Comparison of ENCODE assay signal across 8 mouse cellular contexts in genomic region chr12:5142776-5143175, GRCm38 (mm10).
DNase-seq lines count a peak whose midpoint lies in the region; TF ChIP-seq lines count a peak whose summit lies in the region.
"Had no signal": no experiment of that assay in that cellular context is flagged by ENCODE, and none has a peak within 500 bp of the region (broad histone marks: within the 10 kb centered on the region; RNA-seq: fewer than 3 reads in every experiment).

No protein-coding gene starts in this region.

- H3K4me1 ChIP-seq in midbrain, embryonic 10.5 days, result peaks cover 31% of the 10 kb centered on the region
- H3K4me1 ChIP-seq in small intestine, adult 2 months (ENCODE audit: control insufficient read depth, insufficient read depth, insufficient read length, low read length), result no peaks in the 10 kb centered on the region

- H3K27me3 ChIP-seq in midbrain, embryonic 10.5 days (ENCODE audit: low read depth, poor library complexity, severe bottlenecking), result no peaks in the 10 kb centered on the region
- no peaks in the 10 kb centered on the region for H3K27me3 ChIP-seq in small intestine, adult 2 months (ENCODE audit: control insufficient read depth, insufficient read depth, low read length)

- DNase-seq in adrenal gland, adult (ENCODE audit: inconsistent age in 2 of 2, low spot score in 1 of 2), result peak; percentile 86 to 96
- DNase-seq in cerebellum, postnatal 10 days, result peak; percentile 93 to 96
- DNase-seq in frontal cortex, postnatal 14 days (ENCODE audit: low spot score in 2 of 2), result peak; percentile 78 to 86
- DNase-seq in induced T-regulatory cell, adult 2 months (ENCODE audit: low read depth), result peak; percentile 3
- DNase-seq in left cerebral cortex, adult 2 months (ENCODE audit: extremely low spot score in 1 of 2, low spot score in 2 of 2), result peak; percentile 83 to 87
- DNase-seq in midbrain, embryonic 10.5 days (ENCODE audit: low spot score), result peak; percentile 85

- 3% methylated on average over 3 of the region's 3 CpGs for WGBS in midbrain, embryonic 10.5 days
- WGBS in small intestine, adult 2 months, result 17% methylated on average over 3 of the region's 3 CpGs

- no peaks in the 10 kb centered on the region for H3K9me3 ChIP-seq in midbrain, embryonic 10.5 days (replicated peaks)

- H3K4me3 ChIP-seq in left cerebral cortex, adult 2 months, result no peak overlapping the region
- no peak overlapping the region for H3K4me3 ChIP-seq in midbrain, embryonic 10.5 days
- H3K4me3 ChIP-seq in small intestine, adult 2 months (ENCODE audit: low read depth, low read length), result no peak overlapping the region

- intact Hi-C loops in left cerebral cortex, adult 2 months (cut with DNase I), result loop anchor here (5.0 kb wide), 3 partner anchors 215 to 310 kb away; partner anchors contain the start of gene Klhl29

- TF ChIP-seq POLR2A in small intestine, adult 2 months (IDR thresholded peaks at IDR 0.05; ENCODE audit: low read depth, low read length), result no peak

- H3K36me3 ChIP-seq in midbrain, embryonic 10.5 days, result no peaks in the 10 kb centered on the region
- no peaks in the 10 kb centered on the region for H3K36me3 ChIP-seq in small intestine, adult 2 months (ENCODE audit: control insufficient read depth, insufficient read depth, low read length)

- H3K27ac ChIP-seq in left cerebral cortex, adult 2 months, result peak overlapping the region; percentile 6; the same call in 1 of the 2 replicates
- no peak overlapping the region for H3K27ac ChIP-seq in midbrain, embryonic 10.5 days (replicated peaks)
- H3K27ac ChIP-seq in small intestine, adult 2 months (ENCODE audit: insufficient read depth, low read depth, low read length), result no peak overlapping the region
- H3K27ac ChIP-seq: macrophage had no signal

- peak; percentile 91 for TF ChIP-seq CTCF in left cerebral cortex, adult 2 months (IDR thresholded peaks at IDR 0.05)
- peak; percentile 58; the same call in 1 of the 2 replicates for TF ChIP-seq CTCF in small intestine, adult 2 months (IDR thresholded peaks at IDR 0.05; ENCODE audit: extremely low read depth, insufficient read length, insufficient replicate concordance, low read depth, low read length)

Comparison
In these comparisons a context has a peak if more than half of its experiments do, and no peak if none do; other contexts are left out.
1. DNase-seq: peak in every context shown above with its lines; median percentile 94 in cerebellum, postnatal 10 days; 91 in adrenal gland, adult; 85 in left cerebral cortex, adult 2 months; 85 in midbrain, embryonic 10.5 days; 82 in frontal cortex, postnatal 14 days; 3 in induced T-regulatory cell, adult 2 months.